Mouse (Mus musculus): ENCODE measurements around the gene Pdss2. TPM values are rescaled to one million over a fixed set of nuclear protein-coding genes. Genes with fewer than 3 reads are reported as not detected.
"Not testable (repeated sequence)": the region's sequence is repeated elsewhere in the genome, so short reads cannot be mapped to it uniquely, and the experiment has no call there.

Pdss2 gene
- polyA plus RNA-seq, 1 experiment from 2014 or later, result 16.5 TPM

DNA sequence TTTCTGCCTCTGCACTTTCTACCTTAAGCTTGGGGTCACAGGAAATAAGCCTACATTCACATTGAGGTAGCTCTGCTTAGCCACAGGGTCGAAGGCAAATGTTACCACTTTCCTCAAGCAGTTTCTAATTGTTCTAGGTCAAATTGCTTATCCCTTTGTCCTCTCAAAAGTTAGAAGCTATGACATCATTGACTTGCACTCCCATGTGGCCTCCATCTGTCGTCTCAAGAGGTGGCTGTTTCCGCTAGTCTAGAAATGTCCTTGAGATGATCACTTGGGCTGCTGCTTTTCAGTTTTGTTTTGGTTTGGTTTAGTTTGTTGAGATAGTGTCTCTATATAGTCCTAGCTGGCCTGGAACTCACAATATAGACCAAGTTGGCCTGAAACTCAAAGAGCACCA lies 13.7 kb downstream of the Pdss2 start:
- no peak overlapping the region for H3K4me2 ChIP-seq (ENCODE audit: low read depth, low read length)
- no peaks in the 10 kb centered on the region for H3K9me3 ChIP-seq (ENCODE audit: control insufficient read depth, low read length)
- no peak overlapping the region for H3K27ac ChIP-seq (ENCODE audit: low read length)
- H3K9ac ChIP-seq (ENCODE audit: low read depth, low read length), result no peak overlapping the region
- ATAC-seq, result no peak
- H3K27me3 ChIP-seq (replicated peaks; ENCODE audit: control insufficient read depth, insufficient read depth, low read length), result no peaks in the 10 kb centered on the region
- H3K4me1 ChIP-seq (ENCODE audit: control insufficient read depth, insufficient read depth, low read length), result no peaks in the 10 kb centered on the region
- 76% methylated on average over 3 of the region's 3 CpGs for WGBS
- no peaks in the 10 kb centered on the region for H3K36me3 ChIP-seq (ENCODE audit: control insufficient read depth, insufficient read depth, low read length)
- H3K4me3 ChIP-seq (ENCODE audit: low read length), result no peak overlapping the region

DNA sequence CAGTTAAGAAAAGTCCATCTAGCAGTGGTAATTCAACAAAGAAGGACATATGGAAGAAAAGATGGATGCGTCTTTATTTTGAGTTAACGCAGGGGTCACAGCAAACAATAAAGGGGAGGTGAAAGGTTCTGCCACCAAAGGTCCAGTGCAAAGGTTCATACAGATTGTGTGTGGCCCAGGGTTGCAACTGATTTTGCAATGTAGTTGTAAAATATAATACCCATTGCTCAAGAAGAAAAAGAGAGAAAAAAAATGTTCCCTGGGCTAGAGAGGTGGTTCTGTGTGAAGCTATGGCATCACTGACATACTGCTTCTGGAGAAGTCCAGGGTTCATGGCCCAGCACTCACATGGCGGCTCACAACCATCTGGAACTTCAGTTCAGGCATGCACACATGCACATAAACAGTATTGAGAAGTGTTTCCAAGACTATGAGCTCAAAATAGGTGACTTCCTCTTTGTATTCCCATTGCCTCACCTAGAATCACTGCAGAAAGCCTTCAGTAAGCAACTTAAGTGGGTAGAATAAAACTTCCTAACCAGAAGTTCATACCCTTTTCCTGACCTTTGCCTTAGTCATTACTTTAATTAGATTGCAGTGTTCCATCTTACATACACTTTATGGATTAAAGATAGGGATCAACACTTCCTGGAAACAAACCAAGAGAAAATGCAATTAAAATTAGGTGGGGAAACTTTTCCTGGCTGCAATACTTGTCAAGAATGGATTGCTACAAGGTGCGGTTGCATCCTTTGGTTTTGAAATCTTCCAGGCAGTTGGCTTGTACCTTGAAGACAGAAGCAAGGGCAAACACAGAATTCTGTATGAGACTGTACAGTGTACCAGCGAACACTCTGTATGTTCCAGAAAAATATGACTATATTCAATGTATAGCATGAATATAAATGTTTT lies 14.7 kb downstream of the Pdss2 start:
- H3K9me3 ChIP-seq (ENCODE audit: control insufficient read depth, low read length), result no peaks in the 10 kb centered on the region
- no peaks in the 10 kb centered on the region for H3K36me3 ChIP-seq (ENCODE audit: control insufficient read depth, insufficient read depth, low read length)
- no peaks in the 10 kb centered on the region for H3K27me3 ChIP-seq (replicated peaks; ENCODE audit: control insufficient read depth, insufficient read depth, low read length)
- H3K27ac ChIP-seq (ENCODE audit: low read length), result no peak overlapping the region
- no peak overlapping the region for H3K4me3 ChIP-seq (ENCODE audit: low read length)
- H3K4me2 ChIP-seq (ENCODE audit: low read depth, low read length), result no peak overlapping the region
- no peaks in the 10 kb centered on the region for H3K4me1 ChIP-seq (ENCODE audit: control insufficient read depth, insufficient read depth, low read length)
- ATAC-seq, result no peak
- no peak overlapping the region for H3K9ac ChIP-seq (ENCODE audit: low read depth, low read length)
- 94% methylated on average over 5 of the region's 5 CpGs for WGBS

DNA sequence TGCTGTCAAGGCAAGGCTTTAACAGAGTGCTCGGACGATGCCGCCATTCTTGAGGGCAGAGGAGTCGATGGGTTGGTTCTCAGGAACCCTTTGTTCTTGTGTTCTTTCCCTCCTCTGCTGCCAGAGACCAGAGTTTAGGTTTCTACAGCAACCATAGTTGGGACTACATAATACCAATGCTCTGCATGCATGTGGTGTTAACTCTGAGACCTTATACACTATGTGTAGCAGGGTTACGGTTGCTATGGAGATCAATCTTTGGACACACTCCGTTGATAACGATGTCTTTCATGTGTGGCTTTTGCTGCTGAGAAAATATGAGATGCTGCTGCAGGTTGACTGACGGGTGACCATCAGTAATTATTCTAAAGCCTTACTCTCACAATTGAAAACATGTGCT lies 20.9 kb downstream of the Pdss2 start:
- no peaks in the 10 kb centered on the region for H3K27me3 ChIP-seq (replicated peaks; ENCODE audit: control insufficient read depth, insufficient read depth, low read length)
- no peak overlapping the region for H3K4me3 ChIP-seq (ENCODE audit: low read length)
- no peak overlapping the region for H3K9ac ChIP-seq (ENCODE audit: low read depth, low read length)
- no peaks in the 10 kb centered on the region for H3K36me3 ChIP-seq (ENCODE audit: control insufficient read depth, insufficient read depth, low read length)
- H3K4me1 ChIP-seq (ENCODE audit: control insufficient read depth, insufficient read depth, low read length), result 0 out of 2 replicates have a peak, but pooled peaks cover 2% of the 10 kb centered on the region
- WGBS, result 86% methylated on average over 8 of the region's 8 CpGs
- H3K9me3 ChIP-seq (ENCODE audit: control insufficient read depth, low read length), result no peaks in the 10 kb centered on the region
- H3K27ac ChIP-seq (ENCODE audit: low read length), result no peak overlapping the region
- no peak for ATAC-seq
- H3K4me2 ChIP-seq (ENCODE audit: low read depth, low read length), result no peak overlapping the region

DNA sequence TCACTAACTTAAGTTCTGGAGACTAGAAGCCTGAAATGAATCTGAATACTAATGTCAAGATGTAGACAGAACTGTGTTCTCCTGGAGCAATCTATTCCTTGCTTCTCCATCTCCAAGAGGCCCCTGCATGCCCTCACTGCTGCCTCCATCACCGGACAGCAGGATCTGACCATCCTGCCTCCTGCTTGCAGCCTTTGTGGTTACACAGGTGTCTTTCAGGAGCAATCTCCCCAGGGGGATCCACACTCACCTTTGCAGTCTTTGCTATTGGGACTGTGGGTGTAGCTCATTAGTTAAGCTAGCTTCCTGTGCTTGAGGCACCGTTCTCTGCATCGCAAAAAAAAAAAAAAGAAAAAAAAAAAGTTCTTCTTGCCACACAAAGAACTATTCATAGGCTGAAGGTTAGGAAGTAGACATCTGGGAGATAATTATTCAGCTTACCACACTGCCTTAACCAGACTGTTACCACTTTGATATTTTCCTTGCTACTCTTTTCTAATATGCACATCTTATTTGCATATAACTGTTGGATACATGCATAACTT lies 23.0 kb downstream of the Pdss2 start:
- Histone ChIP-seq H3K4me1 (ENCODE audit: control insufficient read depth, insufficient read depth, low read length) (0 out of 2 replicates have a peak, but pooled peaks cover 2% of the 10 kb centered on the region), H3K27me3 (replicated peaks; ENCODE audit: control insufficient read depth, insufficient read depth, low read length) (no peaks in the 10 kb centered on the region), H3K9me3 (ENCODE audit: control insufficient read depth, low read length) (no peaks in the 10 kb centered on the region), H3K4me2 (ENCODE audit: low read depth, low read length) (no peak overlapping the region), H3K9ac (ENCODE audit: low read depth, low read length) (no peak overlapping the region), H3K4me3 (ENCODE audit: low read length) (no peak overlapping the region), H3K36me3 (ENCODE audit: control insufficient read depth, insufficient read depth, low read length) (no peaks in the 10 kb centered on the region), H3K27ac (ENCODE audit: low read length) (no peak overlapping the region)
- WGBS, result 39% methylated on average over 3 of the region's 3 CpGs
- no peak for ATAC-seq

DNA sequence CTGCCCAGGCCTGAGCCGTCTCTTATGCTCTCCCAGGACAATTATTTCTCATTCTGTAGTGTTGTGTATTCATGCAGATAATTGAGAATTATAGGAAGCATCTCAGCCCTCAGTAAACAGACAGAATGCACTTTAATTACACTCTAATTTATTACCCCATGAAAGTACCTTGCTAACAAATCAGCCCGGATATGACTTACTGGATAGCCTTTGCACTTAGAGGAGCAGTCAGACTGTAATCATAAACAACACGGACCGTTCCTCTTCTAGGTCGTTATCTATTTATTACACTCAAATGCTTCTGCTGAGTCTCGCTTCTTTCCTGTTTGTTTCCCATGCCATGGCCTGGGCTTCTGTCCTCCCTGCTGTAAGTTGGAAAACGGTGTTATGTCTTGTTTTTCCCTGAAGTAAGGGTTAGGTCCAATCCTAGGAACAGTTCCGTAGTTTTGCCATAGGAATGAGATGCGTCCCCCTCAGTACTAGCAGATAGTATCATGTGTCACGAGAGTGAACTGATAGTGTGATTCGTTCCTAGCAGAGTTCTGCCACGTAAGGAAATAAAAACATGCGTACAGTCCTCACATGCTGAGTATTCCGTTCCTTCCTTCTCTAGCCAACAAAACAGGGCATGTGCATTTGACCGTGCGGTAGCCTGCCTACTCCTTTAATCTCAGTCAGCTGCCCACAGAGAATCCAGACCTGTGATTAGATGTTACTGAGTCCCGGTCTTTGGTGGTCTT lies 24.3 kb downstream of the Pdss2 start:
- 0 out of 2 replicates have a peak, but pooled peaks cover 2% of the 10 kb centered on the region for H3K4me1 ChIP-seq (ENCODE audit: control insufficient read depth, insufficient read depth, low read length)
- no peaks in the 10 kb centered on the region for H3K27me3 ChIP-seq (replicated peaks; ENCODE audit: control insufficient read depth, insufficient read depth, low read length)
- no peak overlapping the region for H3K4me3 ChIP-seq (ENCODE audit: low read length)
- WGBS, result 49% methylated on average over 17 of the region's 17 CpGs
- H3K9me3 ChIP-seq (ENCODE audit: control insufficient read depth, low read length), result no peaks in the 10 kb centered on the region
- H3K9ac ChIP-seq (ENCODE audit: low read depth, low read length), result 0 out of 2 replicates have a peak overlapping the region, but pooled peaks have one; percentile 30
- H3K27ac ChIP-seq (ENCODE audit: low read length), result 0 out of 2 replicates have a peak overlapping the region, but pooled peaks have one; percentile 4
- no peaks in the 10 kb centered on the region for H3K36me3 ChIP-seq (ENCODE audit: control insufficient read depth, insufficient read depth, low read length)
- ATAC-seq, result peak; percentile 52; the same call in 1 of the 2 replicates
- no peak overlapping the region for H3K4me2 ChIP-seq (ENCODE audit: low read depth, low read length)

DNA sequence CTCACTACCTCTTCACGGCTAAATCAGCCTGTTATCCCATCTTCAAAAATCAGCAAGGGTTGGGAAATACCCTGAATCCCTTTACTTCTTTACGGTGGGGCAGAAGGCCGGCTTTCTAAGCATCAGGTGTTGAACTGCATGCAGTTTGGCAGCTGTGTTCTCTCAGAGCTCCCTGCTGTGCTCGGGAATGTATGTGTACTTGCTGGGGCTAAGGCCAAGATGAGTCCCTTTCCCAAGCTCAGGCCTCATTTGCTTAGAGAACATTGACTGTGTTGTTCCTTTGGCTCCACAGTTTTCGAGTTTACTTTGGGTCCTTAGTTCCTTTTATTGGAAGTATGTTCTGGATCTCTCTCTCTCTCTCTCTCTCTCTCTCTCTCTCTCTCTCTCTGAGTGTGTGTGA lies 26.7 kb downstream of the Pdss2 start:
- Histone ChIP-seq H3K27me3 (replicated peaks; ENCODE audit: control insufficient read depth, insufficient read depth, low read length) (no peaks in the 10 kb centered on the region), H3K36me3 (ENCODE audit: control insufficient read depth, insufficient read depth, low read length) (no peaks in the 10 kb centered on the region), H3K4me3 (ENCODE audit: low read length) (no peak overlapping the region), H3K27ac (ENCODE audit: low read length) (0 out of 2 replicates have a peak overlapping the region, but pooled peaks have one; percentile 9), H3K9me3 (ENCODE audit: control insufficient read depth, low read length) (no peaks in the 10 kb centered on the region), H3K4me2 (ENCODE audit: low read depth, low read length) (no peak overlapping the region), H3K9ac (ENCODE audit: low read depth, low read length) (no peak overlapping the region), H3K4me1 (ENCODE audit: control insufficient read depth, insufficient read depth, low read length) (peaks cover 7% of the 10 kb centered on the region; the same call in 1 of the 2 replicates)
- ATAC-seq, result no peak
- WGBS, result 45% methylated on average over 5 of the region's 5 CpGs

DNA sequence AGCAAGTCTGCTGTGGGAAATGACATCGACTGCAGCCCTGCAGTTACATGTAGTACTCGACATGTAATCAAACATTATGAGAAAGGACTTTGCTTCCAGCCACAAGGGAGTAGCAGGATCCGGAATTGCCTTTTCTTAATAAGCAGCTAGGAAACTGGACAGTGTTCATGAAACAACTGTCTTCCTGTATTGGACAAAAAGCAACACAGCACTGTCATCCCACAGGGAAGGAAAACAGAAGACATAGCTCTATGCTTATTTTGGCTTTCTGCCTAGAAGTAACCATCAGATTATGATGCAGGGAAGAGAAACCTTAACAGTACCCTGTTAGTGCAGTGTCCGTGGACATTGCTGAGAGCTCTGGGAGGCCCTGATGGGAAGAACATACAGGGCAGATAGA lies 31.0 kb downstream of the Pdss2 start:
- 17% methylated on average over 4 of the region's 4 CpGs for WGBS
- no peaks in the 10 kb centered on the region for H3K36me3 ChIP-seq (ENCODE audit: control insufficient read depth, insufficient read depth, low read length)
- H3K9me3 ChIP-seq (ENCODE audit: control insufficient read depth, low read length), result no peaks in the 10 kb centered on the region
- H3K27ac ChIP-seq (ENCODE audit: low read length), result peak overlapping the region; percentile 25
- H3K9ac ChIP-seq (ENCODE audit: low read depth, low read length), result no peak overlapping the region
- peak overlapping the region; percentile 20; the same call in 1 of the 2 replicates for H3K4me2 ChIP-seq (ENCODE audit: low read depth, low read length)
- no peak overlapping the region for H3K4me3 ChIP-seq (ENCODE audit: low read length)
- peaks cover 5% of the 10 kb centered on the region; the same call in 1 of the 2 replicates for H3K4me1 ChIP-seq (ENCODE audit: control insufficient read depth, insufficient read depth, low read length)
- peak; percentile 68 for ATAC-seq
- H3K27me3 ChIP-seq (replicated peaks; ENCODE audit: control insufficient read depth, insufficient read depth, low read length), result no peaks in the 10 kb centered on the region

DNA sequence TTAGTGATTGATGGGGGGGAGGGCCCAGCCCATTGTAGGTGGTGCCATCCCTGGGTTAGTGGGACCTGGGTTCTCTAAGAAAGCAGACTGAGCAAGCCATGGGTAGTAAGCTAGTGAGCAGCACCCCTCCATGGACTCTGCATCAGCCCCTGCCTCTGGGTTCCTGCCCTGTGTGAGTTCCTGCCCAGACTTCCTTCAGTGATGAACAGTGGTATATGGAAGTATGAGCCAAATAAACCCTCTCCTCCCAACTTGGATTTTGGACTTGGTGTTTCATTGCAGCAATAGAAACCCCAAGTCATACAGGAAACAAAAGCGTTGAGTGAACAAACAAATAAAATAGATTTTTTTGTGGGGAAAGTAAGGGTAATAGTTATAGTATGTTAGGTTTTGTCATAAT lies 35.7 kb downstream of the Pdss2 start:
- not testable (repeated sequence) for H3K4me2 ChIP-seq (ENCODE audit: low read depth, low read length); H3K36me3 ChIP-seq (ENCODE audit: control insufficient read depth, insufficient read depth, low read length); H3K9me3 ChIP-seq (ENCODE audit: control insufficient read depth, low read length); H3K9ac ChIP-seq (ENCODE audit: low read depth, low read length); H3K27ac ChIP-seq (ENCODE audit: low read length); H3K4me3 ChIP-seq (ENCODE audit: low read length); H3K27me3 ChIP-seq (replicated peaks; ENCODE audit: control insufficient read depth, insufficient read depth, low read length); H3K4me1 ChIP-seq (ENCODE audit: control insufficient read depth, insufficient read depth, low read length)
- ATAC-seq, result peak; percentile 72
- no CpG with 5 or more reads among the region's 1 CpGs for WGBS

DNA sequence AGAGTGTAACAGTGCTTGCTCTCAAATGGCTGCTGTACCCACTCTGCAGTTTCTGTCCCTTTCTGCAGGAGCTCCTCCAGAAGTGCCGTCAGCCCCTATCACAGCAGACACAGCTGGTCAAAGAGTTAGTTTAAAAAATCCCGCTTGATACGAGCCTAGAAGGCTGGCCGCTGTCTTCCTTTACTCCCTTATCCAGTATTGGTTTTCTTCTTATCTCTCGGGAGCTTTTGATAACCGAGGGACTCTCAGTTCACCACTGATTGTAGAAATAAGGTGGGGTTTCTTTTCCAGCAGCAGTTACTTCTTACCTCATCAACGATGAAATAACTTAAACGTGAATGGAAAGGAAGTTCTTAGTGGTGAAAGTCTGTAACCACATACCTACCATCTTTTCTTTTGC lies 36.2 kb downstream of the Pdss2 start:
- H3K36me3 ChIP-seq (ENCODE audit: control insufficient read depth, insufficient read depth, low read length); H3K27me3 ChIP-seq (replicated peaks; ENCODE audit: control insufficient read depth, insufficient read depth, low read length); H3K4me1 ChIP-seq (ENCODE audit: control insufficient read depth, insufficient read depth, low read length); H3K4me2 ChIP-seq (ENCODE audit: low read depth, low read length); H3K27ac ChIP-seq (ENCODE audit: low read length); H3K9me3 ChIP-seq (ENCODE audit: control insufficient read depth, low read length); H3K9ac ChIP-seq (ENCODE audit: low read depth, low read length); H3K4me3 ChIP-seq (ENCODE audit: low read length): not testable (repeated sequence)
- WGBS, result 75% methylated on average over 8 of the region's 8 CpGs
- peak; percentile 83 for ATAC-seq

Measured in intestine, embryonic 16.5 days (tissue).